Mouse (Mus musculus) ES-Bruce4 (cell line): Measurements from ENCODE around the gene Skil. TPM values are rescaled to one million over a fixed set of nuclear protein-coding genes. Genes with fewer than 3 reads are reported as not detected.

Source experiments
- H3K27ac ChIP-seq: 2 replicates; pipeline ENCODE4 v1.5.1; 2012; ENCODE audit warnings: low read length, inconsistent platforms; ENCODE audit not compliant: insufficient read depth
- H3K27me3 ChIP-seq: 2 replicates; pipeline ENCODE4 v1.6.1; 2012; ENCODE audit warnings: mild to moderate bottlenecking, low read length, inconsistent platforms; ENCODE audit not compliant: control insufficient read depth, poor library complexity, insufficient read depth, severe bottlenecking
- H3K36me3 ChIP-seq: 2 replicates; pipeline ENCODE4 v1.6.1; 2012; ENCODE audit warnings: inconsistent platforms, mild to moderate bottlenecking, low read length, moderate library complexity; ENCODE audit not compliant: control insufficient read depth, poor library complexity, insufficient read depth, severe bottlenecking
- H3K4me1 ChIP-seq: one replicate; pipeline ENCODE4 v1.8.1; 2011; ENCODE audit warnings: low read length; ENCODE audit not compliant: control insufficient read depth, insufficient read depth
- H3K4me3 ChIP-seq: 2 replicates; pipeline ENCODE4 v1.5.1; 2011; ENCODE audit warnings: low read depth, mild to moderate bottlenecking, low read length
- H3K9ac ChIP-seq: 2 replicates; pipeline ENCODE4 v1.6.1; 2012; ENCODE audit warnings: low read depth, mild to moderate bottlenecking, inconsistent platforms; ENCODE audit not compliant: poor library complexity, severe bottlenecking
- H3K9me3 ChIP-seq: replicated peaks from 2 replicates; pipeline ENCODE4 v1.6.1; 2012; ENCODE audit warnings: mild to moderate bottlenecking, low read length, inconsistent platforms; ENCODE audit not compliant: control insufficient read depth, poor library complexity, insufficient read depth, severe bottlenecking
- CTCF ChIP-seq: IDR thresholded peaks from one replicate; pipeline ENCODE4 v1.8.1; 2011; ENCODE audit warnings: low read depth, low read length
- EP300 ChIP-seq: IDR thresholded peaks from 2 replicates; pipeline ENCODE4 v1.6.1; 2011; ENCODE audit warnings: low read depth, low read length; ENCODE audit not compliant: insufficient read depth
- POLR2A ChIP-seq: IDR thresholded peaks from one replicate; pipeline ENCODE4 v1.8.1; 2011; ENCODE audit warnings: low read length; ENCODE audit not compliant: insufficient read depth
- polyA plus RNA-seq: library from polyadenylated mRNA; stranded (reverse); fragments of >200 nt; gene quantifications from 2 replicates; pipeline ENCODE4 v1.2.4, GENCODE M21; 2011; ENCODE audit warnings: low read depth; ENCODE audit not compliant: missing spikeins, insufficient read depth, insufficient read length

Skil gene
- polyA plus RNA-seq, 1 experiment, result 69.6 TPM

- Histone ChIP-seq H3K9ac (no peak overlapping the region), H3K4me3 (no peak overlapping the region), H3K4me1 (no peaks in the 10 kb centered on the region), H3K9me3 (no peaks in the 10 kb centered on the region), H3K27me3 (no peaks in the 10 kb centered on the region), H3K27ac (no peak overlapping the region), H3K36me3 (no peaks in the 10 kb centered on the region)
- TF ChIP-seq CTCF (no peak), EP300 (no peak), POLR2A (no peak)
These were observed 15.4 kb upstream of the Skil start for GRCm38 (mm10) chr3:31079450-31079849.

GRCm38 (mm10) chr3:31080791-31081502 is 13.9 kb upstream of the Skil start:
- TF ChIP-seq EP300, result no peak
- no peak for TF ChIP-seq CTCF
- no peak for TF ChIP-seq POLR2A
- no peaks in the 10 kb centered on the region for H3K36me3 ChIP-seq
- no peak overlapping the region for H3K27ac ChIP-seq
- H3K9ac ChIP-seq, result no peak overlapping the region
- no peaks in the 10 kb centered on the region for H3K4me1 ChIP-seq
- no peaks in the 10 kb centered on the region for H3K27me3 ChIP-seq
- H3K9me3 ChIP-seq, result no peaks in the 10 kb centered on the region
- no peak overlapping the region for H3K4me3 ChIP-seq

- Histone ChIP-seq H3K36me3 (no peaks in the 10 kb centered on the region), H3K4me1 (peaks cover 3% of the 10 kb centered on the region), H3K9ac (no peak overlapping the region), H3K4me3 (no peak overlapping the region), H3K9me3 (no peaks in the 10 kb centered on the region), H3K27me3 (no peaks in the 10 kb centered on the region), H3K27ac (no peak overlapping the region)
- TF ChIP-seq POLR2A, result no peak
- no peak for TF ChIP-seq EP300
- no peak for TF ChIP-seq CTCF
These were observed 11.9 kb upstream of the Skil start for GRCm38 (mm10) chr3:31082838-31083506.

- H3K27ac ChIP-seq, result no peak overlapping the region
- no peak overlapping the region for H3K4me3 ChIP-seq
- H3K9ac ChIP-seq, result no peak overlapping the region
- H3K4me1 ChIP-seq, result peaks cover 4% of the 10 kb centered on the region
- no peaks in the 10 kb centered on the region for H3K9me3 ChIP-seq
- no peaks in the 10 kb centered on the region for H3K27me3 ChIP-seq
- TF ChIP-seq CTCF (no peak), EP300 (no peak), POLR2A (no peak)
- no peaks in the 10 kb centered on the region for H3K36me3 ChIP-seq
These were observed 11.2 kb upstream of the Skil start for GRCm38 (mm10) chr3:31083507-31084245.

GRCm38 (mm10) chr3:31085000-31085399 is 9.9 kb upstream of the Skil start:
- Histone ChIP-seq H3K27me3 (no peaks in the 10 kb centered on the region), H3K9ac (no peak overlapping the region), H3K27ac (no peak overlapping the region), H3K9me3 (no peaks in the 10 kb centered on the region), H3K4me1 (peaks cover 4% of the 10 kb centered on the region), H3K4me3 (no peak overlapping the region), H3K36me3 (no peaks in the 10 kb centered on the region)
- TF ChIP-seq EP300, result no peak
- TF ChIP-seq POLR2A, result no peak
- no peak for TF ChIP-seq CTCF
